Mouse (Mus musculus): ENCODE measurements around the gene Itgb2.

Gene Itgb2

GRCm38 (mm10) chr10:77530140-77530539 lies at the start of gene Itgb2:
TSS of gene Itgb2 (plus strand) at chr10:77530252.
- DNase-seq (ENCODE audit: low spot score), result no peak

- no peak for DNase-seq (ENCODE audit: low spot score)
These were observed 48.2 kb upstream of the Itgb2 start for GRCm38 (mm10) chr10:77481814-77482213.

GRCm38 (mm10) chr10:77484205-77484935 lies 45.7 kb upstream of the Itgb2 start:
- peak; percentile 76 for DNase-seq (ENCODE audit: low spot score)

GRCm38 (mm10) chr10:77485786-77486185 lies 44.3 kb upstream of the Itgb2 start:
- no peak for DNase-seq (ENCODE audit: low spot score)

GRCm38 (mm10) chr10:77488168-77488567 lies 41.9 kb upstream of the Itgb2 start:
- no peak for DNase-seq (ENCODE audit: low spot score)

GRCm38 (mm10) chr10:77491585-77491984 lies 38.5 kb upstream of the Itgb2 start:
- no peak for DNase-seq (ENCODE audit: low spot score)

- DNase-seq (ENCODE audit: low spot score), result no peak
These were observed 37.2 kb upstream of the Itgb2 start for GRCm38 (mm10) chr10:77492885-77493284.

- no peak for DNase-seq (ENCODE audit: low spot score)
These were observed 32.9 kb upstream of the Itgb2 start for GRCm38 (mm10) chr10:77497185-77497584.

GRCm38 (mm10) chr10:77498254-77498653 lies 31.8 kb upstream of the Itgb2 start:
- DNase-seq (ENCODE audit: low spot score), result no peak

- DNase-seq (ENCODE audit: low spot score), result no peak
These were observed 29.4 kb upstream of the Itgb2 start for GRCm38 (mm10) chr10:77500636-77501035.

- no peak for DNase-seq (ENCODE audit: low spot score)
These were observed 26.8 kb upstream of the Itgb2 start for GRCm38 (mm10) chr10:77502967-77503922.

GRCm38 (mm10) chr10:77504143-77504542 lies 25.9 kb upstream of the Itgb2 start:
- DNase-seq (ENCODE audit: low spot score), result no peak

- no peak for DNase-seq (ENCODE audit: low spot score)
These were observed 23.5 kb upstream of the Itgb2 start for GRCm38 (mm10) chr10:77506526-77506925.

- no peak for DNase-seq (ENCODE audit: low spot score)
These were observed 23.0 kb upstream of the Itgb2 start for GRCm38 (mm10) chr10:77506961-77507577.

GRCm38 (mm10) chr10:77507779-77508178 lies 22.3 kb upstream of the Itgb2 start:
- no peak for DNase-seq (ENCODE audit: low spot score)

- no peak for DNase-seq (ENCODE audit: low spot score)
These were observed 21.3 kb upstream of the Itgb2 start for GRCm38 (mm10) chr10:77508744-77509143.

GRCm38 (mm10) chr10:77509403-77510187 lies 20.5 kb upstream of the Itgb2 start:
- DNase-seq (ENCODE audit: low spot score), result peak; percentile 94

GRCm38 (mm10) chr10:77510225-77510982 lies 19.6 kb upstream of the Itgb2 start:
- no peak for DNase-seq (ENCODE audit: low spot score)

- peak; percentile 94 for DNase-seq (ENCODE audit: low spot score)
These were observed 14.4 kb upstream of the Itgb2 start, which contains the start of gene Fam207a for GRCm38 (mm10) chr10:77515385-77516348. TSS of gene Fam207a (minus strand) at chr10:77515785.

Data from testis, postnatal 10 days (tissue).